Mouse (Mus musculus) heart, adult 8-10 months (tissue): ENCODE measurements around the gene Gbf1. TPM values are rescaled to one million over a fixed set of nuclear protein-coding genes. Genes with fewer than 3 reads are reported as not detected.

Experiments
- DNase-seq: peaks from one replicate; pipeline ENCODE4 v3.0.0; 2022; ENCODE audit warnings: low spot score
- total RNA-seq, 4 experiments: library from RNA; stranded (reverse); gene quantifications; 2 replicates each; pipeline ENCODE4 v1.2.4; 2022

The Gbf1 gene
- total RNA-seq, 4 experiments from 2014 or later, result 37.7 to 45.6 (median 41.9) TPM

DNA sequence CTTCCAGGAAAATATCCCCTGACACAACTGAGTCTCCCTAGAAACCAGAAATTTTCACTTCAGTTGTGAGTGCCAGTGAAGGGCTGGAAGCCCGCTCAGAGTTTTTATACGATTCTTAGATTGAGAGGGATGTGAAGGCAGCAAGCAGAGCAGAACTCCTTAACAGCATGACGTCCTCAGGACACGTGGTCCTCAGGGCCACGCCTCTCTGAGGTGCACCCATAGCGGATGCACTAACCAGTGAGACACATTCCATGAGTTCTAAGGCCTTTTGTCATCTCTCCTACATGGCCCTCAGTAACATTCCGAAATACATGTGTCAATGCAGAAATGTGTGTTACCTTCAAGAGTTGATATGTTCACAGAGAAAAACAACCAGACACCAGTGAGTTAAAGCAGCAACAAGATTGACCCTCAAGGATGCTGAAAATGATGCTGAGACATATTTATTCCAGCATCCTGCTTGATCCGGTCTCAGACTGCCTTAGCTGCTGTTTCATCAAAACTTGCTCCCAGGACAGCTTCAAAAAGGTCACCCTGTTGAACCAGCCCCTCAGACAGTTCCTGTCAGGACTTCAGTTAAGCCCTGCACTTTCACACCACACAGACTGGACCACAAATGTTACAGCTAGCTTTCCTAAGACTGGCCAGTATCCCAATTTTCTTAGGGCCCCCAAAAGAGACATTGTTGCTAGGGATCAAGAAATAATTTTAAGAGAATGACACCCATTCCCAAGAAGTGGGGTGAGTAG, 148.2 kb downstream of the Gbf1 start:
- no peak for DNase-seq

DNA sequence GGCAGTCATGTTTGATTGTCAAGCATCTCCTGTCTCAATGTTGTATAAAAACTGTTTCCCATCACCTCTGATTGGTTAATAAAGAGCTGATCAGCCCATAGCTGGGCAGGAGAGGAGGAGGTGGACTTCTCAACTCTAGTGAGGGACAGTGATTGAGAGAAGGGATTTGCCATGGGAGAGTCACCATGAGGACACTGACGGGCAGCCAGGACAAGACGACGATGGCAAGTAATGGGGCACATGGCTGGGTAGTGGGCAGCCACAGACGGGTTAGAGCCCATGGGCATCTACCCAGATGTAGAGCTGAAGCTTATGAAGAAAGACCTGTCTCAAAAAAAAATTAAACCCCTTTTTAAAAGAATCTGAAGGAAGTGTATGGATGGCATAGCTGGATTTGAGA, 150.2 kb downstream of the Gbf1 start:
- no peak for DNase-seq

DNA sequence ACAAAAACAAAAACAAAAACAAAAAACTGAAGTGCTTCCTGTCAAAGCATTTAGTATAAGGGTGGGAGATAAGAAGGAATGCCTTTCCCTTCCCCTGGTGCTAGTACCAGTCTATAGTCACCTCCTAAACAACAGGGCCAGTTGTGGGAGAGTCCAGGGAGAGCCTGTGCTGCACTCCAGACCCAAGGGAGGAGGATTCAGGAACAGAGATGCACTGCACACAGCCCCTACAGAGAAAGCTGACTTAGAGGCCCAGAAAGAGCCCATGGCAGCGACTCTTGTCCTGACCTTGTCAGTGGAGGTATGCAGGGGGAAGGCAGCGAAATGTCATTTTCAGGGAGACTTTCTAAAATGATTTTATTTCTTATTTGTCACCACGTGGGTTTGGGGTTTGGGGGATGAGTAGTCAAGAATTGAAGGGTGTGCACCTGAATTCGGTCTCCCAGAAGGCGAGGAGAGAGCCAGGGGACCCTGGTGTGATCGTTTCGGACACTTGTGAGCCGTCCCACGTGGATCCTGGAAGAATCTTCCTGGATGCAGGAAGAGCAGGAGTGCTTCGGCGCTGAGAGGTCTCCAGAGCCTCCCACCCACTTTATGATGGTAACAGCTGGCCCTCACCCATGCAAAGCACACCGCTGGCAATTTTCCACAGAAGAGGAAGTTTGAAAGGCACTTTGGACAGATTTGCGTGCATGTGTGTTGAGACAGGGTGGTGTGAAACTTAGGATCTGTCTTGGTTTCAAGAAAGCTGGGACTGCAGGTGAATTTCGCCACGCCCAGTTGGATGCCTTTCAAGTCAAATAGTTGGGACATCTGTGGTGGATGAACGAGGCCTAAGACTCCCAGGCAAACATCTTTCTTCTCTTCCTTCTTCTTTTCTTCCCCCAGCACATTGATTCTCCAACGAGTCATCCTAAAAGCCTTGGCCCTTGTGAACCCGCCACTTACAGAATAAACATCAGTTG, 151.2 kb downstream of the Gbf1 start:
- DNase-seq, result no peak

DNA sequence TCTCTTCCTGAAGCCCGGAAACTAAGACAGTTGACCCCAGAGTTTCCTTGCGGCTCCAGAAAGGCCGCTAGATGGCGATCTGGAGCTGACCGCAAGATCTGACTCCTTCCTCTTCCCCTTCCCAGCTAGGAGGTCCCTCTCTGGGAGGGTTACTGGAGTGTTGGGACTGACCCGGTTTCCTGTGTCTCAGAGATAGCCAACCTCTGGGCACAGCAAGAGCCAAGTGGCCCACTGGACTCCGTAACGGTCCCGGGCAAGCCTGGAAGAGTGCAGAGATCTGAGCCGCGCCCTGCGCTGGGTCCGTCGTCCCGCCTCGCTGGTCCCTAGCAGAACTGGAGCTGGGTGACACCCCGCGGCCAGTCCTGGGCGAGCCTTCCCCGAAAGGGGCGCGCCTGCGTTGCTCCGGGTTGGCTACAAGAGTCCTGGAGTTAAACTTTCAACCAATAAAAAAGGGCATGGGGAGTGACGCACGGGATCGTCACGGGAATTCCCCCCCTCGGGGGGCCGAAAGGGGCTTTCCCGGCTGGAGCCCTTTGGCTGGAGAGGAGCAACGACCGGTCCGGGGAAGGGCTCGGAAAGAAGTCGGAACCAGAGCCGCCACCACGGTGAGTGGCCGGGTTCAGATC, 152.0 kb downstream of the Gbf1 start, which contains the start of gene Nfkb2:
Gene Nfkb2, plus strand, starts transcription at position 105 of the 626 bp plus-strand sequence.
- peak; percentile 98 for DNase-seq

DNA sequence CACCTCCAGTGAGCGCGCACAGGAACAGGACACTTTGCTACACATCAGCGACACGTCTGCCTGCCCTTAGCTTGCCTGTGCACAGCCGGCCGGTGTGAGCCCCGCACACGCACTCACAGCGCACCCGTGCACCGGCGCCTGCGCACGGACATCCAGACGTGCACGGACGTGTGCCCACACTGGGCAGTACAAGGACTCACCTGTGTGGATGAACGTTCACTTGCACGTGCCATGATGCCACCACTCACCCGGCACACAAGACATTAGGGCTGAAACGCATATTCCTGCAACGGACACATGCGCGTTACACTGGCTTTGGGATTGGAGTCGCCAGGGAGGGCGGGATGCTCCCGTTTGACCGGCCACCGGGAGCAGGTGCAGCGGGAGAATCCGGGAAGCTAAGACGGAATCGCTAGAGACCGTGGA, 152.6 kb downstream of the Gbf1 start:
- no peak for DNase-seq

DNA sequence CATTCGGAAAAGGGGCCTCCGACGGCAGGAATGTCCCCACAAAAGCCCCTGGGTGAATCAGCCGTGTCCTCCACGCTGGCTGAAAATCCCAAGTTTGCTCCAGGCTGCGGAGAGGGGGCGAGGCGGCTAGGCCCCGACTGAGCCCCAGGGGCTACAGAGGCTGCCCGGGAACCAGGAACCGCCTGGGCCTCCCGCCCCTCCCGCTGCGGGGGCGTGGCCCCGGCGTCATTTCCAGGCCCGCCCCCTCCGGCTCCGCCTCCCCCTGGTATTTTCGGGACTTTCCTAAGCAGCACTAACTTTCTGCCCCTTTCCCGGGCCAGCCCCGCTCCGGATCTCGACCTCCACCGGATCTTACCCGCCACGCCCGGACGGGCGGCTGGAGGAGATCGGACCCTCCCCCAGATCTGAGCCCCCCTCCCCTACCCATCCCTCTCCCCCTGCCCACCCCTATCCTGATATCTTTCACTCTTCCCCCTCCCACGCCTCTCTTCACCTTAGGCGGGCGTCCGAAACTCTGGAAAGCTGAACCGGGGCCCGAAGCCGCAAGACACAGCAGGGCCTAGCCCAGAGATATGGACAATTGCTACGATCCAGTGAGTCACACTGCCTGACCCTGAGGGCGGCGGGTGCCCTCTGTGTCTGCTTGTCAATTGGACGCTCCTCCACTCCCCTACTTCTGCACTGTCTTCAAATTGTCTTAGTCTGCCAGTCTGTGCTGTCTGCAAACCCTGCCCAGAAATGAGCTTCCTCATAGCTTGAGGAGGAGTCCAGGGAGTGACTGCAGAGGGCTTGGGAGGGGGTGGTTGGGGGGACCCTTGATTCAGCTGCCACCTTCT, 153.3 kb downstream of the Gbf1 start:
- DNase-seq, result peak; percentile 88

DNA sequence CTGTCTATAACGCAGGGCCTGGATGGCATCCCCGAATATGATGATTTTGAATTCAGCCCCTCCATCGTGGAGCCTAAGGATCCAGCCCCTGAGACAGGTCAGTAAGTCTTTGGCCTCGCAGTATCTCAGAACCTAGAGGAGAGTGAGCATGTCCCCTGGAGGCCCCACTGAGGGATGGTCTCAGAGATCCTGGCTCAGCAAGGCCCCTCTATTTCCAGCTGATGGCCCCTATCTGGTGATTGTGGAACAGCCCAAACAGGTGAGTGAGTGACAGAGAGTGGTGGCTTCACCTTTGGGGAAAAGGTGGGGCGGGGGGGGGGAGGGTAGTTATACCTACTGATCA, 153.9 kb downstream of the Gbf1 start:
- DNase-seq, result no peak

DNA sequence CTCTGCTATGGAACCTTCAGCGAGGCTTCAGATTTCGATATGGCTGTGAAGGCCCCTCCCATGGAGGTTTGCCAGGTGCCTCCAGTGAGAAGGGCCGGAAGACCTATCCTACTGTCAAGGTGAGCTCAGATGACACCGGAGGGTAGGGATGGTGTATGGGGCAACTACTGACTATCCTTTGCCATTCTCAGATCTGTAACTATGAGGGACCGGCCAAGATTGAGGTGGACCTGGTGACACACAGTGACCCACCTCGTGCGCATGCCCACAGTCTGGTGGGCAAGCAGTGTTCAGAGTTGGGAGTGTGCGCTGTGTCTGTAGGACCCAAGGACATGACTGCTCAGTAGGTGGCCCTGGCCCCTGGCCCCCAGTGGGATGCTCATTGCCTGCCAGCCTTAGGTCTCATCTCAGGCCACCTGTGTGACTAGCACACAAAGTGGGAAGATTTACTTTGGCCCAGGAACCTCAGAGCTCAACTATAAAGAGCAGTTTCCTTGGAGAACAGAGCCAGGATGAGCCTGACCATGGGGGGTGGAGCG, 154.5 kb downstream of the Gbf1 start:
- DNase-seq, result no peak

DNA sequence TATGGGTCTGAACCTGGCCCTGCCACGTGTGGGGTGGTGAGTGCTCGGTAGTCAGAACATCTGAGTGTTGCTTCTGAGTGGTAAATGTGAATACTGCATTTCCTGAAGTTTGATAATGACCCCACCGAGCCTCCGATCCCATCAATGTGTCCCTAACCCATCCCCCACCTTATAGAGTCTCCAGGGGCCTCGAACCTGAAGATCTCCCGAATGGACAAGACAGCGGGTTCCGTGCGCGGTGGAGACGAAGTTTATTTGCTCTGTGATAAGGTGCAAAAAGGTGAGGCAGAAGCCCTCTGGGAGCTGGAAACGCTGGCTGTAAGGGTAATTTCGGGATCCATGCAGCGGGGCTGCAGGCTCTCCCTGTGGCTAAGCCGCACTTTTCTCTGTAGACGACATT, 155.5 kb downstream of the Gbf1 start:
- DNase-seq, result no peak

DNA sequence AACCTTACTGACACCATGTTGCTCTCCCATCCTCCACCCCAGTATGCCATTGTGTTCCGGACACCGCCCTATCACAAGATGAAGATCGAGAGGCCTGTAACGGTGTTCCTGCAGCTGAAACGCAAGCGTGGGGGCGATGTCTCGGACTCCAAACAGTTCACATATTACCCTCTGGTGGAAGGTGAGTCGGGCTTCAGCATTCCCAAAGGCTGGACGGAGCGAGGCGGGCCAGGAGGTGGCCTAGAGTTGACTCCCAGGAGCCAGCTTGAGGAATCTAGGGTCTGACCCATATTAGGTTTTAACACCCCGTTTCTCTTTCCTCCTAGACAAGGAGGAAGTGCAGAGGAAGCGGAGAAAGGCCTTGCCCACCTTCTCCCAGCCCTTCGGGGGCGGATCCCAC, 156.0 kb downstream of the Gbf1 start:
- DNase-seq, result no peak

DNA sequence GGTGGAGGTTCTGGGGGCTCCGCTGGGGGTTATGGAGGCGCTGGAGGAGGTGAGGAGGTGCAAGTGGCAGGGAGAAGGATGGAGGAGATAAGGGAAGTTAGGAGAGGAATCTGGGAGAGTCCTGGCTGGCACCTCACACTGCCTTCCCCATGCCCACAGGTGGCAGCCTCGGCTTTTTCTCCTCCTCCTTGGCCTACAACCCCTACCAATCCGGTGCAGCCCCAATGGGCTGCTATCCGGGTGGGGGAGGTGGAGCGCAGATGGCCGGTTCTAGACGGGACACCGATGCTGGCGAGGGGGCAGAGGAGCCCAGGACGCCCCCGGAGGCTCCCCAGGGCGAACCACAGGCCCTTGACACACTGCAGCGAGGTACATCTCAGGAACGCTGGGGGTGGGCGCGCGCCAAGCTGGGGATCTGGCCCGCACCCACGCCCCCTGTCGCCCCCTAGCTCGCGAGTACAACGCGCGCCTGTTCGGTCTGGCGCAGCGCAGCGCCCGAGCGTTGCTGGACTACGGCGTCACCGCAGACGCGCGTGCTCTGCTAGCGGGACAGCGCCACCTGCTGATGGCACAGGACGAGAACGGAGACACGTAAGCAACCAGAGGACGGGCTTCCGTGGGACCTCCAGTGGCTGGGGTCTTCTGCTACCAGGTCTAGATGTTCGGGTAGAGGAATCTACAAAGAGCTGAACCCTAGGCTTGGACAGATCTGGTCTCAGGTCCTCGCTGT, 156.6 kb downstream of the Gbf1 start:
- peak; percentile 67 for DNase-seq

DNA sequence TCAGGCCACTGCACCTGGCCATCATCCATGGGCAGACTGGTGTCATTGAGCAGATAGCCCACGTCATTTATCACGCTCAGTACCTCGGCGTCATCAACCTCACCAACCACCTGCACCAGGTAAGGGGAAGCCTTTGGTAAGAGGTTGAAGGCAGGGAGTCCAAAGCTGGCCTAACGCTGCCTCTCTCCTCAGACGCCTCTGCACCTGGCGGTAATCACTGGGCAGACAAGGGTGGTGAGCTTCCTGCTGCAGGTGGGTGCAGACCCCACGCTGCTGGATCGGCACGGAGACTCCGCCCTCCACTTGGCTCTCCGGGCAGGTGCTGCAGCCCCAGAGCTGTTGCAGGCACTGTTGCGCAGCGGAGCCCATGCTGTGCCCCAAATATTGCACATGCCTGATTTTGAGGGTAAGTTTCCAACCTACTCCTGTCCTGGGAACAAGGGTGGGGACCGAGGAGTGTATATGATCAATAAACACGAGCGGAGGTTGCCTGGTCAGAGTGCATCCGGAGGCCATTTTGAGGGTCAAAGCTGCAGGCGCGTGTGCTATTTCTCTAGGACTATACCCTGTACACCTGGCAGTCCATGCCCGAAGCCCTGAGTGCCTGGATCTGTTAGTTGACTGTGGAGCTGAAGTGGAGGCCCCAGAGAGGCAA, 157.5 kb downstream of the Gbf1 start:
- no peak for DNase-seq

DNA sequence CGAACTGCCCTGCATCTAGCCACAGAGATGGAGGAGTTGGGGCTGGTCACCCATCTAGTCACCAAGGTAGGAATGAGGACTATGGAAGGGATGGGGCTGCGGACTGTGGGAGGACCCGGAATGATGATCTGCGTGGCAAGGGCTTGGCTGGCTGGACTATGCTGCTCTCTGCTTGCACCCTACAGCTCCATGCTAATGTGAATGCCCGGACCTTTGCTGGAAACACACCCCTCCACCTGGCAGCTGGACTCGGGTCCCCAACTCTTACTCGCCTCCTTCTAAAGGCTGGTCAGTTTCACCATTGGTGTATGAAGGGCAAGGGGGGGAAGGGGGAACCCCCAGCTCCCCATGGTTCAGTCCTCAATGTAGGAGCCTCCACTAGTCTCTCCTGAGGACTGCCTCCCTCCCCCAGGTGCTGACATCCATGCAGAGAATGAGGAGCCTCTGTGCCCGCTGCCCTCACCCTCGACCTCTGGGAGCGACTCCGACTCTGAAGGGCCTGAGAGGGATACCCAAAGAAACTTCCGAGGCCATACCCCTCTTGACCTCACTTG, 158.1 kb downstream of the Gbf1 start:
- no peak for DNase-seq

DNA sequence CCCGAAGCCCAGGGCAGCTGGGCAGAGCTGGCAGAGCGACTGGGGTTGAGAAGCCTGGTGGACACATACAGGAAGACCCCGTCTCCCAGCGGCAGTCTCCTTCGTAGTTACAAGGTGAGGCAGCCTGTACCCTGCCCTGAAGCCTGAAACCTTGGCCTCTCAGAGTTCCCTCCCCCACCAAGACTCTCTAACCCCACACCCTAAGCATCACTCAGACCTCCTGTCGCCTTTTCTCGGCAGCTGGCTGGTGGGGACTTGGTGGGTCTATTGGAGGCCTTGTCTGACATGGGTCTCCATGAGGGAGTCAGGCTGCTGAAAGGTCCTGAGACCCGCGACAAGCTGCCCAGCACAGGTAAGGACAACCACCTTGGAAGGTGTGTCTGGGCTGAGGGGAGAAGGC, 159.0 kb downstream of the Gbf1 start:
- DNase-seq, result no peak

DNA sequence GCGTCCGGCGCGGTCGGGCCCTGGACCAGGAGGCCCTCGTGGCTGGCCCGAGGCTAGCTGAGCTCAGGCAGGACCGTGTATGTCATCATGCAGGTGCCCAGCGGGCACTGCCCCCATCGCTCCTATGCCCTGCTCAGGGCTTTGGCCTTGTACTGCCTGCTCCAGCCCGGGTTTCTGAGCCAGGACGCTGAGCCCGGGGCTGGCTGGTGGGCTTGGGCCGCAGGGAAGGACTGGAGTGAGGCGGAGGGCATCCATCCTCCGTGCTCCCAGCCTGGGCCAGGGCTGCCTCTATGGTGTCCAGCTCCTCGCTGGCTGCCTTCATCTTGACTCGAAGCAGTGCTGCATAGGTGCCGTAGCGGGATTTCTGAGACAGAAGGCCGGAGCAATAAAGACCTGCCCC, 160.3 kb downstream of the Gbf1 start:
- DNase-seq, result no peak

DNA sequence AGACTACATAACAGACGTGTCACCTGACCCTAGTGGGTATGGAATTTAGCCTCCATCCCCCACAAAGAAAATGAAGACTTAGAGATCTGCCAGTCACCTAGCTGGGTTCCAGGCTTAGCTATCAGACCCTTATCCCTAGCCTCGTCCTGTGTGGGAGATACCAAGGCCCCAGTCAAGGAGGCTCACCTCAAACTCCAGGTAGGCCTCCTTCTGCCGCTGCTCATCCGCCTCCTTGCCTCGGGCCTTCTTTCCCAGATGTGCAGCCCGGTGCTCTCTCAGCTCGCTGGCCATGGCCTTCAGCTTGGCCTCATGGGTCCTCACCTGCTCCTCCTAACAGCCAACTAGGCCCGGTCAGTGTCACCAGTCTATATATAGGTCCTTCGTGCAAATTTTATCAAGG, 160.8 kb downstream of the Gbf1 start:
- no peak for DNase-seq

DNA sequence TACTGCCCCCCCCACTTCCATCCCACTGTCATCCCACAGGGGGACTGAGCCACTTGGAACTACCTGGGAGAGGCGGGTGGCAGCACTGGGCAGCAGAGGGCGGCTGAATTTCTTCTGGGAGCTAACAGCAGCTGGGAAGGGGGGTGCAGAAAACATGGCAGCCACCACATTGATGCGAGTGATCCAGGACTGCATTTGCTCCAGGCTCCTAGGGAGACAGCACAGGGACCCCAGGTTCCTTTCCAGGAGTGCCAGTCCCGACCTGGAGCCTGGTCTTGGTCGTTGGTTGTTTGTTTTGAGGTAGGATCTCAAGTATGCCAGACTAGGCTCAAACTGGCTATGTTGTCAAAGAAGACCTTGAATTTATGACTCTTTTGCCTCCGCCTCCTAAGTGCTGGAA, 161.3 kb downstream of the Gbf1 start:
- DNase-seq, result no peak

DNA sequence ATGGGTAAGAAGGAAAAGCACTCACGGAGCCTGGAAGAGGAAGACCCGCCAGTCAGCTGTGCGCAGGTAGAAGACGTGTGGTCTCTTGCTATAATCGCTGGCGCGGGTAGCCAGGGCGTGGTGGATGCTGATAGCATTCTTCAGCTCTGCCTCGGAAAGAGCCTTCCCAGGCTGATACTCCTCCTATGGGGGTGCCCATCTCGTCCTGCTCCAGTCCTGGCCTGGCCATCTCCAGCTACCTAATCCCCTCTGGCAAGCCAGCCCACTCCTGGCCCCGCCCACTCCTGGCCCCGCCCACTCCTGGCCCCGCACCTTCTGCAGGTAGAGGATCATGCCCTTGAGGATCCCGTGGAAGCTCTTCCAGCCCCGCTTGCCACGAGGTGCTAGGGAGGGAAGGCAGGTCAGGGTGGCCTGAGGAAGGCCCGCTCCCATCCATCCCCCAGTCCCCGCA, 161.9 kb downstream of the Gbf1 start:
- DNase-seq, result no peak
